Mouse (Mus musculus) lung, postnatal 0 days (tissue): Measurements from ENCODE around the gene Lenep. TPM values are rescaled to one million over a fixed set of nuclear protein-coding genes. Genes with fewer than 3 reads are reported as not detected.

Experiments
- ATAC-seq: fragments of 200-750 bp; cut with Nextera tagmentation; 2 replicates; pipeline ENCODE4 v1.8.0; 2017; ENCODE audit warnings: moderate library complexity
- DNase-seq: peaks from one replicate; pipeline ENCODE4 v3.0.0-alpha.2; 2016; ENCODE audit warnings: low spot score
- H3K27ac ChIP-seq: fragments of 300-500 bp; sonication (generic); 2 replicates; pipeline ENCODE4 v1.5.1; 2014; ENCODE audit warnings: antibody characterized with exemption, mild to moderate bottlenecking, low read length, mixed read lengths
- H3K27me3 ChIP-seq: fragments of 300-500 bp; sonication (generic); replicated peaks from 2 replicates; pipeline ENCODE4 v1.6.1; 2014; ENCODE audit warnings: low read length, mixed read lengths; ENCODE audit not compliant: insufficient read depth
- H3K36me3 ChIP-seq: fragments of 300-500 bp; sonication (generic); 2 replicates; pipeline ENCODE4 v1.6.1; 2014; ENCODE audit warnings: low read length, mixed read lengths; ENCODE audit not compliant: insufficient read depth
- H3K4me1 ChIP-seq: fragments of 300-500 bp; sonication (generic); 2 replicates; pipeline ENCODE4 v1.6.1; 2014; ENCODE audit warnings: antibody characterized with exemption, low read depth, low read length, mixed read lengths; ENCODE audit not compliant: insufficient read depth
- H3K4me2 ChIP-seq: fragments of 300-500 bp; sonication (generic); replicated peaks from 2 replicates; pipeline ENCODE4 v1.6.1; 2014; ENCODE audit warnings: low read depth, mild to moderate bottlenecking, low read length, moderate library complexity, mixed read lengths
- H3K4me3 ChIP-seq: fragments of 300-500 bp; sonication (generic); 2 replicates; pipeline ENCODE4 v1.5.1; 2014; ENCODE audit warnings: low read depth, low read length
- H3K9ac ChIP-seq: fragments of 300-500 bp; sonication (generic); replicated peaks from 2 replicates; pipeline ENCODE4 v1.6.1; 2014; ENCODE audit warnings: low read depth, mild to moderate bottlenecking
- H3K9me3 ChIP-seq: fragments of 300-500 bp; sonication (generic); 2 replicates; pipeline ENCODE4 v1.6.1; 2016; ENCODE audit warnings: low read length, mixed read lengths
- CTCF ChIP-seq: IDR thresholded peaks from 2 replicates; pipeline ENCODE4 v1.5.1; 2016; ENCODE audit warnings: antibody characterized with exemption, mild to moderate bottlenecking
- EP300 ChIP-seq: IDR thresholded peaks from 2 replicates; pipeline ENCODE4 v1.6.1; 2016; ENCODE audit warnings: antibody characterized with exemption, mild to moderate bottlenecking, control low read depth
- WGBS: fragments of 180-500 bp; shearing (Covaris S2); extraction: QIAGEN DNeasy Blood & Tissue Kit; methylation state at CpG from one replicate; pipeline ENCODE4 v1.1.7; 2014; 5-methylcytosine and 5-hydroxymethylcytosine counted together
- polyA plus RNA-seq: library from polyadenylated mRNA; unstranded; fragments of >200 nt; fragmentation: Nextera tagmentation; extraction: Ambion mirVana; gene quantifications from 2 replicates; pipeline ENCODE4 v1.2.1, GENCODE M21; 2015

The Lenep gene
- polyA plus RNA-seq, 1 experiment from 2014 or later: not detected

DNA sequence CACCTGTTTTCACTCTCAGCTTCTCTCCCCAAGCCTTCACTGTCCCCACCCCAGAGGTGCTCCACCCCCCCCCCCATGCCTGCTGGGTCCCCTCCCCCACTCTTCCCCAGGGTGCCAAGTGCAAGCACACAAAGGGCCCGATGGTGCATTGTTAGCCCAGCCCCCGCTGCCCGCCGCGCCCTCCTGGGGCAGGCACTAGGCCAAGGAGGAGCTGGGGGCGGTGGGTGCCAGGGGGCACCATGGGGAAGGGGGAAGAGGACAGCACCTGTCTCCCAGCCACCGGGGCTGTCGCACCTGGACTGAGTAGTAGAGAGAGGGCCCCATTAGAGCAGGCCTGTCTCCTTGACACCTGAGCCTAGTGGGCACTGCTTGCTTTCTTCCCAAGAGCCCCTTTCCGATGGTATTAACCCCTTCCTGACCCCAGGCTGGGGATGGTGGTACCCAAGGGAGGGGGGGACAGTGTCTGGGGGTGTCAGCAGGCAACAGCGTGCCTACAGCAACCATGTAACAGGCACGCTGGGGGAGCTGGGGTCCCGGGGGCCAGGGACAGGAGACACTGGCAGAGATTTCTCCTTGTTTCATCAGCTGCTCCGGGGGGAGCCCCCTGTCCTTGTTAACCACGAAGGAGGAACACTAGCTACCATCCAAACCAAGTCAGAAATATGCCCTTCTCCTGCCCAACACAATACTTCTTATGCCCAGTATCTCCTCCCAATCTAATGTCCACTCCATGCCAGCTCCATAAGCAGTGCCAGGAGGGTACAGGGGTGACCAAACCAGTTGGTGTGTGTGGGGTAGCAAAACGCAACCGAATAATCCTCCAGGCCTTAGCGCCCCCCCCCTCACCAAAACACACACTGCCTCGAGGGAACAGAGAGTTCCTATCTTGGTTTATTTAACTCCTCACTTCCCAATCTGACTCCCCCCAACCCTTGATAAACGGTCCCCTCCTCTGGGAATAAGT is 11.6 kb downstream of the Lenep start:
- H3K27ac ChIP-seq: peak overlapping the region; percentile 97
- no peaks in the 10 kb centered on the region for H3K36me3 ChIP-seq
- H3K9ac ChIP-seq: peak overlapping the region; percentile 77
- H3K4me1 ChIP-seq: peaks cover 24% of the 10 kb centered on the region
- no peak for ATAC-seq
- DNase-seq: peak; percentile 32
- WGBS: 13% methylated on average over 19 of the region's 19 CpGs
- no peaks in the 10 kb centered on the region for H3K27me3 ChIP-seq
- TF ChIP-seq CTCF (no peak), EP300 (no peak)
- H3K4me3 ChIP-seq: peak overlapping the region; percentile 78
- no peaks in the 10 kb centered on the region for H3K9me3 ChIP-seq
- H3K4me2 ChIP-seq: peak overlapping the region; percentile 99

DNA sequence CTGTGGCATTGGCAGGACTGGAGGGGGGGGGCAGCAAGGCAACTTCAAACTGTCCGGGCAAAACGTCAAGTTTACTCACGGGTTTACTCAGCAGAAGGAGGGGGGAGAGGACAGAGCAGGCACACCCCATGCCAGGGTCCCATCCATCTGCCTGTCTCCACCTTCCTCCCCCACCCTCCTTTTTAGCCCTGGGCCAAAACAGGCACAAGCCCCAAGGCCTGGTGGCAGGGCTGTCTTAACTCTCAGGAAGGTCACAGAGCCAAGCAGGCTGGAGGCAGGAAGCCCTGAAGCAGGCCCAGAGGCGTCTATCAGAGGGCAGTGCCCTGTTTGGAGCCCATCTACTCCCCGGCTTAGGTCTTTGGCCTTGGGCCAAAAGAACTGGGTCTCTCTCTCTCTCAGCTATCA is 12.5 kb downstream of the Lenep start:
- H3K27me3 ChIP-seq: no peaks in the 10 kb centered on the region
- peak overlapping the region; percentile 99 for H3K4me2 ChIP-seq
- DNase-seq (peak; percentile 55), ATAC-seq (no peak)
- no peaks in the 10 kb centered on the region for H3K9me3 ChIP-seq
- peaks cover 19% of the 10 kb centered on the region for H3K4me1 ChIP-seq
- H3K27ac ChIP-seq: peak overlapping the region; percentile 97; the same call in 1 of the 2 replicates
- 18% methylated on average over 5 of the region's 5 CpGs for WGBS
- TF ChIP-seq EP300 (no peak), CTCF (no peak)
- no peak overlapping the region for H3K4me3 ChIP-seq
- H3K36me3 ChIP-seq: no peaks in the 10 kb centered on the region
- H3K9ac ChIP-seq: 0 out of 2 replicates have a peak overlapping the region, but pooled peaks have one; percentile 8

DNA sequence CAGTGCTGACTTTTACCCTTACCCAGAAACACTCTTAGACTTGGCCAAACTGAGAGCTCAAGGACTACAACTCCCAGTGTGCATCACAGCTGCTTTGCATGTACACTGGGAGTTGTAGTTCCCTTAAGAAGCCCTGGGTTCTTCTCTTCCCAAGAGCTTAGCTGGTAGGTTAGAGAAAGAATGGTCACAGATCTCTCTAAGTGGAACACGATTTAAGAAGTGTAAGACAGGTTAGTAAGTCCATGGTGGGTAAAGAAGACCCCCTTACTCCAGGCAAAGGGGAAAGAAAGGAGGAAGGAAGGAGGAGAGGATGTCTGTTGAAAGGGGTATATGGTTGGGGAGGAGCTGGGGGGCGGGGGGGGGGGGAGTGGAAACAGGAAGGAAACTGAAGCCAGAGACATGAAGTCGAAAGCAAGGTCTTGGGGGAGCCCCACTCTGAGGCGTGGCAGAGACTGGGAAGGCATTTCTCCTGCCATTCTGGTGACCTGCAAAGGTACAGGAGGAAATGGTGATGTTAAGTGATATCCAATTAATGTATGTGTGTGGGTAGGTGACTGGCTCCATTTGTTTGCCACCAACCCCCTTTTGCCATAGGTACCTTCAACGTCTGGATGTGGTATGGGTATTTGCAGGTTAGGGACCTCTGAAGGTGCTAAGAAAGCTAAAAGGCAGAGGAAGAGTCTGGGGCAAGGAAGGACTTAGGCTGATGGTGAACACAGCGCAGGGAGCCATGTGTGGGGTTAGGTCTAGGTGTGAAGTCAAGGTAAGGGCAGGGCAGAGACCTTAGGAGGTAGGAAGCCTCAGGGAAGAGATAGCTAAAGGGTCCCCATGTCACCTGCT is 13.5 kb downstream of the Lenep start:
- H3K9me3 ChIP-seq: no peaks in the 10 kb centered on the region
- peak; percentile 73 for DNase-seq
- no peaks in the 10 kb centered on the region for H3K36me3 ChIP-seq
- no peak for ATAC-seq
- TF ChIP-seq EP300: no peak
- TF ChIP-seq CTCF: no peak
- peaks cover 18% of the 10 kb centered on the region for H3K4me1 ChIP-seq
- 53% methylated on average over 6 of the region's 6 CpGs for WGBS
- H3K27ac ChIP-seq: no peak overlapping the region; the same call in 1 of the 2 replicates
- no peaks in the 10 kb centered on the region for H3K27me3 ChIP-seq
- H3K4me3 ChIP-seq: no peak overlapping the region
- H3K4me2 ChIP-seq: no peak overlapping the region
- no peak overlapping the region for H3K9ac ChIP-seq

DNA sequence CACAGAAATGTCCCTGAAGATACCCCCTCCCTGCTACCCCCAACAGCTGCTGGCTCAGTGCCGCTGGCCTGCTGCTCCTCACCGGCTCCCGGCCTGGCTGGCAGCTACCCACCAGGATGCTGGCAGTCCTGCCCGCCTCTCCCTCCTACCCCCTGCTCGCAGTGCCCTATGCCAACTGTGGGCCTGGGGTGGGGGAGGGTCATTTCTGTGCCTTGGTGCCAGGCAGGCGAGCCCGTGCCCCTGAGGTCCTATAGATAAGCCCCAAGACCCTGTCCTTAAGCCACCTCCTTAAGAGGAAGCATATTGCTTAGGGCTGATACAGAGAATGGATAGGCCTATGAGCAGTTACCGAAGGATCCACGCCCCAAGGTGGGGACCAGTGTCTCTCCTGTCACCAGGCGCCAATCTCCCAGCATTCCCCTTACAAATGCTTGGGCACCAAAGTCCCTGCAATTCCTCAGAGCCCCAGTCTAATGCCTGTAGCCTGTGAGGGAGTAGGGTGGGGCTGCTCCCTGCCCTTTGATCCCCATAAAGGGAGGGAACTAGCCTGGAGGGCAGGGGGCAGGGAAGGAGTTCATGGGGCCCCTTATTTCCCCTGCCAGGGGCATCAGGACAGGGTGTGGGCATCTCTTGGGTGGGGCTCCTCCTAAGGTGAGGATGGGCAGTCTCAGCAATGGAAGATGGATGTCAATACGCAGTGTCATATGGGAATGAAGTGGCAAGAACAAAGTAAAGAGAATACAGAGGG is 14.3 kb downstream of the Lenep start:
- DNase-seq: peak; percentile 67
- H3K9ac ChIP-seq: no peak overlapping the region
- no peaks in the 10 kb centered on the region for H3K27me3 ChIP-seq
- no peak for TF ChIP-seq CTCF
- TF ChIP-seq EP300: no peak
- 68% methylated on average over 10 of the region's 11 CpGs for WGBS
- H3K4me3 ChIP-seq: no peak overlapping the region
- no peak for ATAC-seq
- H3K9me3 ChIP-seq: no peaks in the 10 kb centered on the region
- no peaks in the 10 kb centered on the region for H3K36me3 ChIP-seq
- H3K4me2 ChIP-seq: 0 out of 2 replicates have a peak overlapping the region, but pooled peaks have one; percentile 17
- H3K4me1 ChIP-seq: peaks cover 18% of the 10 kb centered on the region
- H3K27ac ChIP-seq: peak overlapping the region; percentile 72; the same call in 1 of the 2 replicates

DNA sequence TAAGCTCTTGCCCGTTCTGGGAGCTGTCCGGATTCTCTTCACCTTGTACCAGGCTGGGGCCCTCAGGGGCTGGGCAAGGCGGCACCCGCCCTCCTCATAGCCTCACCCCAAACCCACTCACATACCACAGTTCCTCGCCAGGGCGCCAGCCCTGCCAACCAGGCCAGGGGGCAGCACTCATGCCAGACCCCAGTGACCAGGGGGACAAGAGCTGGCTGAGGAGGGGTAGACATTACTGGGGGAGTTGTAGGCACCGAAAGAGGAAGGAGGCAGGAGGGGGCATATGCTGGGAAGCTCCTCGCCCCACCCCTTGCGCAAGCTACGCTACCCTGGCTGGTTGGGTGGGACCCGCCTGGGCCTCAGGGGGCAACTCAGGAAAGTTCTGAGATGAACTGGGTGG is 15.0 kb downstream of the Lenep start:
- WGBS: 61% methylated on average over 9 of the region's 11 CpGs

More for the DNA sequence above, 15.0 kb downstream of the Lenep start:
- peak; percentile 22 for DNase-seq
- no peaks in the 10 kb centered on the region for H3K36me3 ChIP-seq
- ATAC-seq: no peak
- no peaks in the 10 kb centered on the region for H3K9me3 ChIP-seq
- H3K9ac ChIP-seq: no peak overlapping the region
- H3K27me3 ChIP-seq: no peaks in the 10 kb centered on the region
- peak; percentile 22; the same call in 1 of the 2 replicates for TF ChIP-seq CTCF
- TF ChIP-seq EP300: no peak
- peak overlapping the region; percentile 40 for H3K4me2 ChIP-seq
- H3K27ac ChIP-seq: peak overlapping the region; percentile 72
- peaks cover 18% of the 10 kb centered on the region for H3K4me1 ChIP-seq
- H3K4me3 ChIP-seq: no peak overlapping the region
